Mouse (Mus musculus) right cerebral cortex, postnatal 14 days (tissue): ENCODE data around the gene Camk2n1.
"Not testable (repeated sequence)": the region's sequence is repeated elsewhere in the genome, so short reads cannot be mapped to it uniquely, and the experiment has no call there.

ENCODE experiments used
- DNase-seq: peaks from one replicate; pipeline ENCODE4 v3.0.0; 2022

Camk2n1 gene

DNA sequence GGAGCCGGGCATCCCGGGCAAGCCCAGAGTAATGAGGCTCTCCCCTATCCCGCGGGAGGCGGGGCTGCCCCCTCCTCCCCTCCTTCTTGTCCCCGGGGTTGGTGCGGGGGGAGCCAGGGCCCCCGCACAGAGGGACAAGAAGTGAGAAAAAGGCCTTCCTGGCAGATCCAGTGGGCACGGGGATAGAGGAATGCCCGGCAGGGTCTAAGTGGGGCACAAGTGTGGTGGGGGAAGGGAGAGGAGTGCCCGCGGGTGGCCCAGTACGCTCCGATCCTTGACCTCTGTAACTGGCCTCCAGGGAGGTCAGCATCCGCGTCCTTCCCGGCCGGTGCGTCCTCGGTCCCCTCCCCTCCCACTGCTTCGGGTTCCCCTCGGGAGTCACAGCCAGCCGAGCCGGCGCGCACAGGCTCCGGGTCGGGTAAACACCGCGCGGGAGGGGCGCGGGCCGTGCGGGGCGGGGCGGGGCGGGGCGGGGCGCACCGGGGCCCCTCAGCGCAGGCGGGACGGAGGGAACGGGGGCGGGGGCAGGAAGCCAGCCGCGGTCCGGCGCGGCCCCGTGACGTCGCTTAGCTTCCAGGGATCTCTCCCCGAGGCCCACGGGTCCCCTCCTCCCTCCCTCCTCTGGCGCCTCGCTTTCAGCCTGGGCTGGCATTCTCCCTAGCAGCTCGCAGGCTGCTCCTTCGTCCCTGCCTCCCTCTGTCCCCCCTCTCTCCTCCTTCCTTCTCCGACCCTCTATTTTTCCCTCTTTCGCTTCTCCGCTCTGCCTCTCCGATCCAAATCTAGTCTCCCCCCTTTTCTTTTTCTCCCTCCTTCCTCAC, at the start of gene Camk2n1:
Gene Camk2n1, plus strand, starts transcription at position 562 of the 818 bp plus-strand sequence.
- DNase-seq, result peak; percentile 84

- no peak for DNase-seq
Observed at GRCm38 (mm10) chr4:138404806-138405205, 49.3 kb upstream of the Camk2n1 start.

GRCm38 (mm10) chr4:138407479-138408194, 46.5 kb upstream of the Camk2n1 start:
- no peak for DNase-seq

DNA sequence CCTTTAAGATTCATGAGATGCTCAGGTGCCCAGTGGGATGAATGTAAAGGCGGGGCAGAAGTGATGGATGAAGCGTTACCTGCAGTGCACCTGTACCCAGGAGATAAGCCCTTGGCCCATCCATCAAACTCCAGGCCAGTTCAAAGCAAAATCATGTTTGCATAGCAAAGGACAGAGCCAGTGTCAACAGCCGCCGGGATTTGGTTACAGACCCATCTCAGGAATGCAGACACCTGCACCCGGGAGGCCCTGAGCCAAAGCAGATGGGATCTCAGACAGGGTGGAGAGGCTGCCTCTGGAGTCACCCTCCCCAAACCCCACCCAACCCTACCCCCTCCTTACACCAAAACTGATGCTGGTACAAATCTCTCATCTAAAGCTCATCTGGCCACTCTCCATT, 43.1 kb upstream of the Camk2n1 start:
- DNase-seq, result no peak

- no peak for DNase-seq
Observed at GRCm38 (mm10) chr4:138411504-138412121, 42.5 kb upstream of the Camk2n1 start.

- DNase-seq, result peak; percentile 64
Observed at GRCm38 (mm10) chr4:138414725-138415124, 39.4 kb upstream of the Camk2n1 start.

GRCm38 (mm10) chr4:138415991-138416390, 38.1 kb upstream of the Camk2n1 start:
- no peak for DNase-seq

GRCm38 (mm10) chr4:138416414-138416813, 37.7 kb upstream of the Camk2n1 start:
- no peak for DNase-seq

GRCm38 (mm10) chr4:138417882-138418281, 36.2 kb upstream of the Camk2n1 start:
- no peak for DNase-seq

DNA sequence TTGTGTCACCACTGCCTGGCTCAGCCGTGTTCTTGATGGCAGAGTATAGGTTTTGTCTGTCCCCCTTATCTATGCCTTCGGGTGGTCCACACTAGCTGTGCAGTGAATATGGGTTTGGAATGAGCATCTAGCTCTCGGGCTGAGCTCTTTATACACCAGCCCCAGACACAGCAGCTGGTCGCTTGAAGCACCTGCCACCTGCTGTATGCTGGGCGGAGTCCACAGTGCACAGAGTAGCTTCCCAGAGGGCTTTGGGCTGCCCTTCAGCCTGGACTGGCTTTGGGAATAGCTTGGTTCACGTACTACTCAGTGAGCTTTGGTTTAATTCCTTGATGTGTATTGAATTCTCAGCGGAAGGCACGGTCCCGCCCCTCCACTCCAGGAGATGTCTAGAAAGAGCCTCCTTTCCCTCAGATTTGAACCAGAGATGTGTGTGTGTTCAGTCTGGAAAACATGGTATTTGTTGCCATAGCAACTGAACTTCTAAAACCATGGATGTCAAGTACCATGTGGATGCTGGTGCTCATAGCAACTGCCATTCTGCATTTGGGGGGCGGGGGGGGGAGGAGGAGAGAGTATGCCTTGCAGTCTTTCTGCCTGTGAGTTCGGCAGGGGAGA, 35.7 kb upstream of the Camk2n1 start:
- no peak for DNase-seq

- no peak for DNase-seq
Observed at GRCm38 (mm10) chr4:138425028-138425427, 29.1 kb upstream of the Camk2n1 start.

- not testable (repeated sequence) for DNase-seq
Observed at GRCm38 (mm10) chr4:138425604-138426003, 28.5 kb upstream of the Camk2n1 start.

- peak; percentile 89 for DNase-seq
Observed at GRCm38 (mm10) chr4:138426778-138427705, 27.1 kb upstream of the Camk2n1 start.

DNA sequence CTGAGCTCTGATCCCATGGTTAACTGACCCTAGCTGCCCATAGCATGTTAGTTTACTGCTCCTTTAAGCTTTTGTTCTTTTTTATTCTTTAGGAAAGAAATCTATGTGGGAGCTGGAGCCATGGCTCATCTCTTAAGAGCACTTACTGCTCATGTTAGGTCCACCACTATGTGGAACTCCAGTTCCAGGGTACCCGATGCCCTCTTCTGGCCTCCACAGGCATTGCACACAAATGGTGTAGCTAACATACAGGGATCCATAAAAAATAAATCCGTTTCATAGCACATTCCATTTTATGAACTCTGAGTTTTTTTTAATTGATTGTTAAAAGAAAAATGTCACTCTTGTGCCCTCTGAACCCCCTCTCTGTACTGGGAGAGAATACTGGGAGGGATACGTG, 24.3 kb upstream of the Camk2n1 start:
- DNase-seq, result peak; percentile 65

- DNase-seq, result no peak
Observed at GRCm38 (mm10) chr4:138431340-138431739, 22.8 kb upstream of the Camk2n1 start.

GRCm38 (mm10) chr4:138434347-138435316, 19.5 kb upstream of the Camk2n1 start, which contains the start of gene Mul1:
Mul1 (plus strand) TSS chr4:138434671.
- DNase-seq, result peak; percentile 97

- DNase-seq, result no peak
Observed at GRCm38 (mm10) chr4:138440062-138440461, 14.1 kb upstream of the Camk2n1 start.

GRCm38 (mm10) chr4:138444941-138445340, 9.2 kb upstream of the Camk2n1 start:
- no peak for DNase-seq

- no peak for DNase-seq
Observed at GRCm38 (mm10) chr4:138446981-138447380, 7.1 kb upstream of the Camk2n1 start.

DNA sequence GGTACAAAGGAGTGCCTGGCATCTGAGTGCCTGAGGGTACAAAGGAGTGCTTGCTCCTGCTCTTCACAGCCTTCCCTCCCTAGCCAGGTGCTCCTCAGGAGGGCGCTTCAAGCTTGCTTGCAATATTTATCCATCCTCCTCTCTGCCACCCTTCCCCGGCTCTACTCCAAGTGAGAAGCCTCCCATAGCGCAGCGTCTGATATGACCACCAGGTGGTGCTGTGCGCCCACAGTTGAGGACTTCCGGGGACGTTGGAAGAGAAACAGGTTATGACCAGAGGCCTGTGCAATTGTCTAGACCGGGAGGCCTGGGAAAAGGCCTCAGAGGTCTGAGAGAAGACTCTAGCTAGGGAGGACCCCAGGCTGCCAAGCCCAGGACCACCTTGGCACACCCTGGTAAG, 6.7 kb upstream of the Camk2n1 start:
- peak; percentile 94 for DNase-seq
